Mouse (Mus musculus) myocyte (in vitro differentiated cells): ENCODE measurements around the gene Tnnt2. TPM values are rescaled to one million over a fixed set of nuclear protein-coding genes. Genes with fewer than 3 reads are reported as not detected.

Experiments used
- H3K27me3 ChIP-seq: one replicate; pipeline ENCODE4 v1.6.1; 2011; ENCODE audit not compliant: control insufficient read depth, insufficient read depth, insufficient read length
- H3K36me3 ChIP-seq: one replicate; pipeline ENCODE4 v1.6.1; 2011; ENCODE audit not compliant: control insufficient read depth, insufficient read depth
- H3K4me2 ChIP-seq: one replicate; pipeline ENCODE4 v1.6.1; 2011; ENCODE audit warnings: low read depth, control low read depth
- H3K4me3 ChIP-seq: one replicate; pipeline ENCODE4 v1.5.1; 2011; ENCODE audit warnings: mild to moderate bottlenecking, control low read depth, moderate library complexity
- H3K79me2 ChIP-seq: one replicate; pipeline ENCODE4 v1.6.1; 2011; ENCODE audit not compliant: control insufficient read depth, insufficient read depth
- H3ac ChIP-seq: one replicate; pipeline ENCODE4 v1.6.1; 2011; ENCODE audit not compliant: control insufficient read depth, insufficient read length
- CEBPB ChIP-seq: IDR thresholded peaks from 2 replicates; pipeline ENCODE4 v1.6.1; 2011; ENCODE audit warnings: mild to moderate bottlenecking, moderate library complexity; ENCODE audit not compliant: poor library complexity, insufficient read depth, severe bottlenecking
- E2F4 ChIP-seq: IDR thresholded peaks from one replicate; pipeline ENCODE4 v1.6.1; 2011; ENCODE audit warnings: mild to moderate bottlenecking, control low read depth, moderate library complexity; ENCODE audit not compliant: insufficient read depth
- MAX ChIP-seq: IDR thresholded peaks from one replicate; pipeline ENCODE4 v1.6.1; 2011; ENCODE audit warnings: low read depth, mild to moderate bottlenecking, control low read depth
- MYOD1 ChIP-seq, 3 experiments: IDR thresholded peaks; one replicate each; pipeline ENCODE4 v1.6.1; 2011; ENCODE audit warnings: control low read depth in 2 of 3, low read depth in 2 of 3, mild to moderate bottlenecking in 2 of 3, moderate library complexity in 1 of 3; ENCODE audit not compliant: insufficient read length in 2 of 3, control insufficient read depth in 1 of 3
- MYOG ChIP-seq, 3 experiments: IDR thresholded peaks; one replicate each; pipeline ENCODE4 v1.6.1; 2011; ENCODE audit warnings: control low read depth in 2 of 3, low read depth in 2 of 3, mild to moderate bottlenecking in 2 of 3; ENCODE audit not compliant: insufficient read length in 2 of 3, control insufficient read depth in 1 of 3, insufficient read depth in 1 of 3
- POLR2A ChIP-seq: IDR thresholded peaks from one replicate; pipeline ENCODE4 v1.6.1; 2011; ENCODE audit warnings: low read depth, mild to moderate bottlenecking, control low read depth, moderate library complexity; ENCODE audit not compliant: insufficient read length
- POLR2AphosphoS2 ChIP-seq: IDR thresholded peaks from one replicate; pipeline ENCODE4 v1.6.1; 2011; ENCODE audit warnings: low read depth, control low read depth; ENCODE audit not compliant: insufficient read length
- REST ChIP-seq: IDR thresholded peaks from one replicate; pipeline ENCODE4 v1.6.1; 2011; ENCODE audit warnings: mild to moderate bottlenecking, control low read depth, moderate library complexity; ENCODE audit not compliant: insufficient read depth, insufficient read length
- SRF ChIP-seq: IDR thresholded peaks from one replicate; pipeline ENCODE4 v1.6.1; 2011; ENCODE audit warnings: low read depth; ENCODE audit not compliant: control insufficient read depth, insufficient read length
- TCF12 ChIP-seq: IDR thresholded peaks from one replicate; pipeline ENCODE4 v1.6.1; 2011; ENCODE audit warnings: mild to moderate bottlenecking, control low read depth; ENCODE audit not compliant: poor library complexity, insufficient read depth, severe bottlenecking
- TCF3 ChIP-seq: IDR thresholded peaks from one replicate; pipeline ENCODE4 v1.6.1; 2011; ENCODE audit warnings: low read depth, control low read depth; ENCODE audit not compliant: insufficient read length
- USF1 ChIP-seq: IDR thresholded peaks from one replicate; pipeline ENCODE4 v1.6.1; 2011; ENCODE audit warnings: low read depth, mild to moderate bottlenecking, control low read depth, moderate library complexity
- polyA plus RNA-seq: library from polyadenylated mRNA; unstranded; fragments of >200 nt; fragmentation: generic; extraction: Trizol; gene quantifications from one replicate; pipeline ENCODE4 v1.2.1, GENCODE M21; 2012; ENCODE audit warnings: missing spikeins

Gene Tnnt2
- polyA plus RNA-seq, 1 experiment = 2,000 TPM

DNA sequence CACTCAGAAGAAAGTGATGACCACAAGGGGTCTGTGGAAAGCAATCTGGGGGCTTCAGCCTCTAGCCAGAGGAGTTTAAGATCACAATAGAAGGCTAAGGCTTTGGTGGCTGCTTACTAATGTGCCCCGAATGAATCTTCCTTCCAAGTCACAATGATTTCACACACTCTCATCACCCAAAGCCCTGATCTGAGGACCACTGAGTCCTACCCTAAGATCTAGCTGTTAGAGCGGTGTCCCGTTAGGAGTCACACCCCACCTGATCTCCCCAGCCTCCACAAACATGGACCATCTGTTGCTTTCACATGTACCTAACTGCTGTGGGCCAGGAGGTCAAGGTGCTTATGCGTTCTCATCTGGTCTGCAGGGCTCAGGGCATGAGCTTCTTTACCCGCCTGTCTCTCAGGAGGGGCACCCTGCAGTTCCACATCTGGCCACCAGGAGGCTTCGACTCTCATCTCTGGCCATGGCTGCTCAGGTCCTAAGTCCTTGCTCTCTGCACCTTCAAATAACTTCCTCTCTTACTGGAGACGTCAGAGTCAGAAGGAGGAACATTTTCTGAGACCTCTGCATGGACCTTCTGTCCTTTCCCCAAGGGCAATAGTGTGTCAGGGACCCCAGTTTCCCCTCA is 25.0 kb upstream of the Tnnt2 start:
- peaks cover 8% of the 10 kb centered on the region for H3K36me3 ChIP-seq
- H3ac ChIP-seq = no peak overlapping the region
- no peaks in the 10 kb centered on the region for H3K27me3 ChIP-seq
- H3K79me2 ChIP-seq = no peaks in the 10 kb centered on the region
- TF ChIP-seq MYOD1 (IDR thresholded peaks at IDR 0.05; ENCODE audit: control insufficient read depth in 1 of 3, insufficient read length in 2 of 3, low read depth in 2 of 3) (peak in 1 of 3 experiments; percentile 1), TCF12 (no peak), POLR2A (peak; percentile 47), TCF3 (no peak), E2F4 (no peak), MYOG (IDR thresholded peaks at IDR 0.05; ENCODE audit: control insufficient read depth in 1 of 3, insufficient read depth in 1 of 3, insufficient read length in 2 of 3, low read depth in 2 of 3) (no peak), POLR2AphosphoS2 (peak; percentile 80)
- H3K4me3 ChIP-seq = no peak overlapping the region
- no peak overlapping the region for H3K4me2 ChIP-seq

DNA sequence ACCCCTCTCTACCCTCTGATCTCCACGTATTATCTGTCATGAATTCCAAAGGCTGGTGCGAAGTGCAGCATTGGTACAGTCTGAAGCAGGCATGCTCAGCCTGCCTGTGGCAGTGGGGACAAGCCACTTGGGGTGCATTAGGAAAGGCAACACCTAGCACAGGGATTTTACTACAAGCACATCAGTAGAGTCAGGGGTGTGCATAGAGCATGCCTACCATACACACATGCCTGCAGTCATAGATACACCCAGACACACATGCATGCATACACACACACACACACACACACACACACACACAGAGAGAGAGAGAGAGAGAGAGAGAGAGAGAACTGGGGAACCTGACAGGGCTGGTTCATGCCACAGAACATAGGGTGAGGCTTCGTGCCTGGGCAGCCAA is 23.9 kb upstream of the Tnnt2 start:
- TF ChIP-seq POLR2A = peak; percentile 53
- TF ChIP-seq POLR2AphosphoS2 = peak; percentile 97
- TF ChIP-seq MYOD1 (IDR thresholded peaks at IDR 0.05; ENCODE audit: control insufficient read depth in 1 of 3, insufficient read length in 2 of 3, low read depth in 2 of 3) = no peak
- H3K4me3 ChIP-seq = no peak overlapping the region

DNA sequence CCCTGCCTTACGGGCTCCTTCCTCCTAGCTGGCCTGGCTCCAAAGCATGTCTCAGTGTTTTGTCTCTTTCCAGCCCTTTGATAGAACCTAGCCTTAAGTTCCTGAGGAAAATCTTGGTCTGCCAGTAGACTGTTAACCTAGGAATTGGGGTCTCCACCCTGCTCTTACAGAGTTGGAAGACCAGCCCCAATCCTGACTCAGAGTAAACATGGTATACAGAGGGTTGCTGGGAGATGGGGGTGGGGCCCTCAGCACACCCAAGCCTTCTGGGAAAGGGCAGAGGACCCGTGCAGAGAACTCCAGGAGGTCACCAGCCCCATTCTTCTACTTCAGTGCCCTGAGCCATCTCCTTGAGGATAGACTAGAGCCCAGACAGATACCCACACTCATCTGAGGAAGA is 23.5 kb upstream of the Tnnt2 start:
- peaks cover 4% of the 10 kb centered on the region for H3K36me3 ChIP-seq
- no peak overlapping the region for H3ac ChIP-seq
- no peaks in the 10 kb centered on the region for H3K79me2 ChIP-seq
- no peak for TF ChIP-seq E2F4
- TF ChIP-seq MAX = no peak
- no peak for TF ChIP-seq MYOG (IDR thresholded peaks at IDR 0.05; ENCODE audit: control insufficient read depth in 1 of 3, insufficient read depth in 1 of 3, insufficient read length in 2 of 3, low read depth in 2 of 3)
- no peak for TF ChIP-seq REST
- TF ChIP-seq SRF = no peak
- TF ChIP-seq USF1 = no peak
- TF ChIP-seq TCF12 = no peak
- no peak for TF ChIP-seq CEBPB
- no peak for TF ChIP-seq TCF3
- peak overlapping the region; percentile 25 for H3K4me2 ChIP-seq
- H3K4me3 ChIP-seq = no peak overlapping the region
- H3K27me3 ChIP-seq = no peaks in the 10 kb centered on the region

More for the DNA sequence above, 23.9 kb upstream of the Tnnt2 start:
- no peaks in the 10 kb centered on the region for H3K27me3 ChIP-seq
- H3K4me2 ChIP-seq = no peak overlapping the region
- no peak overlapping the region for H3ac ChIP-seq
- no peaks in the 10 kb centered on the region for H3K79me2 ChIP-seq
- H3K36me3 ChIP-seq = peaks cover 6% of the 10 kb centered on the region

DNA sequence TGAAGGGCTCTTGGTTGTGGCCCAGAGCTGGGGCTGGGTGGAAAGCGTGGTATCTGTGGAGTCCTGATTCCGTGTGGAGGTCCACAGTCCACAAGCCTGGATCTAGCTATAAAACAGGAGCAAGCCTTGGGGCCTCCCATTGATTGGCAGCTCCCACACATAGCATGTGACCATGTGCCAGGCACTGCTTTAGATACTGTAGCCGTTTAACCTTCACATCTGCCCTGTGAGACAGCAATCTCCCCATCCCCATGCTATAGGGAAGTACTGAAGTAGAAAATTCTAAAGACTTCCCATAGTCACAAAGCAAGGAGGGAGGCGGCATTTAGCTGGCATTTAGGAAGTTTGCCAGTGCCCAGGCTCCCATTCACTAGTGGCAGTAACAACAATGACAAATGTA is 23.1 kb upstream of the Tnnt2 start:
- no peaks in the 10 kb centered on the region for H3K79me2 ChIP-seq
- TF ChIP-seq TCF3 (no peak), POLR2A (no peak), MYOD1 (IDR thresholded peaks at IDR 0.05; ENCODE audit: control insufficient read depth in 1 of 3, insufficient read length in 2 of 3, low read depth in 2 of 3) (no peak), USF1 (no peak), REST (no peak), POLR2AphosphoS2 (no peak), TCF12 (no peak), SRF (no peak), MYOG (IDR thresholded peaks at IDR 0.05; ENCODE audit: control insufficient read depth in 1 of 3, insufficient read depth in 1 of 3, insufficient read length in 2 of 3, low read depth in 2 of 3) (no peak), E2F4 (no peak), CEBPB (no peak), MAX (no peak)
- H3K36me3 ChIP-seq = peaks cover 4% of the 10 kb centered on the region
- peak overlapping the region; percentile 27 for H3K4me2 ChIP-seq
- H3K4me3 ChIP-seq = no peak overlapping the region
- no peak overlapping the region for H3ac ChIP-seq
- H3K27me3 ChIP-seq = no peaks in the 10 kb centered on the region

DNA sequence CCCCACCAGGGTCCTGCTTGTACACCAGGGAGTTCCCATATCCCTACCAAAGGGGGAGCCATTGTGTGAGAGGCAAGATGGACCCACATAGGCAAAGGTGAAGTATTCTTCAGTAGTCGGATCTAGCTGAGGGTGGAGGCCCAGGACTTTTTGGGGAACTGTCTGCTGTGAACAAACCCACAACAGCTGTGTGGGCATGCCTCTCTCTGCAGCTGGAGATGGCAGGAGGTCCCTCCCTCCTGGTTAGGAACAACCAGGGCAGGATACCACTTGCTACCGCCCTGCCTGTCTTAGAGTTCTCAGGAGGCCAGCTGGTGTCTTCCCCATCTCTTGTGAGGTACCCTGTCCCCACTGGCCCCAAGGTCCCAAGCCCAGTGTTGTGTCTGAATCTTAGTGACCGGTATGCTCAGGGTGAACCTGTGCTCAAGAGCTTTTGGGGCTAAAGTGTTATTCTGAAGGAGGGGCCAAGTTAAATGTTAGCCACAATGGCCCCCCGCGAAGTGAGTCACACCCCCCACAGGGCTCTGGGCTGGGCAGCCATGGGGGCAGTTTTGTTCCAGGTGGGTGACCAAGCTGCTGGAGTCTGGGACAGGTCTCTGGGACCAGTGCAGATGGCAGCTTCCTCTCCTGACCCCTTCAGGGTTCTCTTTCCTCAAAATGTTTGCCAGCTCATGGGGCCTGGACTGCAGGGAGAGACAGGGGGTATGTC is 22.3 kb upstream of the Tnnt2 start:
- H3K79me2 ChIP-seq = no peaks in the 10 kb centered on the region
- TF ChIP-seq MAX (no peak), E2F4 (no peak), TCF3 (peak; percentile 51), REST (no peak), CEBPB (no peak), TCF12 (peak; percentile 24), POLR2AphosphoS2 (no peak), MYOG (IDR thresholded peaks at IDR 0.05; ENCODE audit: control insufficient read depth in 1 of 3, insufficient read depth in 1 of 3, insufficient read length in 2 of 3, low read depth in 2 of 3) (peak; percentile 67 to 91 (median 74)), POLR2A (no peak), MYOD1 (IDR thresholded peaks at IDR 0.05; ENCODE audit: control insufficient read depth in 1 of 3, insufficient read length in 2 of 3, low read depth in 2 of 3) (peak; percentile 27 to 90 (median 89)), SRF (no peak), USF1 (no peak)
- no peak overlapping the region for H3ac ChIP-seq
- H3K27me3 ChIP-seq = peaks cover 4% of the 10 kb centered on the region
- H3K36me3 ChIP-seq = peaks cover 3% of the 10 kb centered on the region
- peak overlapping the region; percentile 27 for H3K4me2 ChIP-seq
- H3K4me3 ChIP-seq = no peak overlapping the region
